ENCODE assay signal across 8 mouse cellular contexts in genomic region chr19:7494187-7495015, GRCm38 (mm10). TPM values are rescaled to one million over a fixed set of nuclear protein-coding genes. Genes with fewer than 3 reads are reported as not detected.
A peak's percentile ranks its signal among the peaks of the same experiment; 100 is the strongest.
DNase-seq lines count a peak whose midpoint lies in the region; ATAC-seq and TF ChIP-seq lines count a peak whose summit lies in the region.

No protein-coding gene starts in this region.

- peak; percentile 11; the same call in 1 of the 2 replicates for TF ChIP-seq POLR2A in bone marrow macrophage, adult 2 months (IDR thresholded peaks at IDR 0.05; ENCODE audit: borderline replicate concordance, low read depth, low read length)
- peak; percentile 93 for TF ChIP-seq POLR2A in embryonic fibroblast, embryonic 13.5 days (IDR thresholded peaks at IDR 0.05; ENCODE audit: low read depth, low read length)
- peak; percentile 83 for TF ChIP-seq POLR2A in liver, adult 2 months (IDR thresholded peaks at IDR 0.05; ENCODE audit: extremely low read depth, insufficient read depth, low read length)
- peak; percentile 85 for TF ChIP-seq POLR2A in myocyte (IDR thresholded peaks at IDR 0.05; ENCODE audit: insufficient read length, low read depth)

- H3K36me3 ChIP-seq in heart, embryonic 11.5 days (ENCODE audit: control insufficient read depth, insufficient read depth, low read length), result no peaks in the 10 kb centered on the region
- no peaks in the 10 kb centered on the region for H3K36me3 ChIP-seq in kidney, embryonic 16.5 days (ENCODE audit: insufficient read depth, low read length)
- H3K36me3 ChIP-seq in liver, adult 2 months (ENCODE audit: control insufficient read depth, insufficient read depth, low read length), result peaks cover 2% of the 10 kb centered on the region; the same call in 1 of the 2 replicates
- no peaks in the 10 kb centered on the region for H3K36me3 ChIP-seq in myocyte (ENCODE audit: control insufficient read depth, insufficient read depth)
- H3K36me3 ChIP-seq in splenic B cell, adult 2 months (ENCODE audit: control insufficient read depth, insufficient read depth, low read length, poor library complexity, severe bottlenecking), result no peaks in the 10 kb centered on the region

- no peak for TF ChIP-seq CTCF in bone marrow macrophage, adult 2 months (IDR thresholded peaks at IDR 0.05; ENCODE audit: low read depth, low read length)
- no peak for TF ChIP-seq CTCF in embryonic fibroblast, embryonic 13.5 days (IDR thresholded peaks at IDR 0.05; ENCODE audit: borderline replicate concordance, insufficient read depth, low read length)
- no peak for TF ChIP-seq CTCF in liver, adult 2 months (IDR thresholded peaks at IDR 0.05; ENCODE audit: low read depth, low read length)

- peak overlapping the region; percentile 95 for H3K9ac ChIP-seq in heart, embryonic 11.5 days (ENCODE audit: low read depth, low read length)
- peak overlapping the region; percentile 98 for H3K9ac ChIP-seq in kidney, embryonic 16.5 days (replicated peaks; ENCODE audit: low read length)
- peak overlapping the region; percentile 94 for H3K9ac ChIP-seq in liver, adult 2 months (ENCODE audit: low read depth, low read length)

- peaks cover 6% of the 10 kb centered on the region for H3K4me1 ChIP-seq in bone marrow macrophage, adult 2 months (ENCODE audit: control insufficient read depth, insufficient read depth, low read length)
- H3K4me1 ChIP-seq in embryonic fibroblast, embryonic 13.5 days (ENCODE audit: control insufficient read depth, insufficient read depth, low read length), result no peaks in the 10 kb centered on the region
- no peaks in the 10 kb centered on the region for H3K4me1 ChIP-seq in heart, embryonic 11.5 days (ENCODE audit: control insufficient read depth, insufficient read depth, low read length)
- H3K4me1 ChIP-seq in kidney, embryonic 16.5 days (ENCODE audit: insufficient read depth, low read length), result peaks cover 6% of the 10 kb centered on the region; the same call in 1 of the 2 replicates
- H3K4me1 ChIP-seq in liver, adult 2 months (ENCODE audit: control insufficient read depth, insufficient read depth, low read length), result peaks cover 14% of the 10 kb centered on the region; the same call in 1 of the 2 replicates

- peak overlapping the region; percentile 77 for H3ac ChIP-seq in myocyte (ENCODE audit: control insufficient read depth, insufficient read length)

- peak; percentile 96 for DNase-seq in A20 (ENCODE audit: low read depth, low spot score)
- peak; percentile 96 for DNase-seq in liver, adult 2 months (ENCODE audit: extremely low read depth, low read depth, low spot score)
- peak; percentile 87 for DNase-seq in splenic B cell, adult 2 months (ENCODE audit: low read depth, low spot score)

- WGBS in heart, embryonic 11.5 days (ENCODE audit: insufficient replicate concordance), result under 1% methylated on average over 83 of the region's 84 CpGs
- under 1% methylated on average over 82 of the region's 84 CpGs for WGBS in kidney, embryonic 16.5 days
- WGBS in liver, adult 2 months, result under 1% methylated on average over 84 of the region's 84 CpGs

- H3K4me3 ChIP-seq in bone marrow macrophage, adult 2 months (ENCODE audit: insufficient read depth, low read length), result peak overlapping the region; percentile 78
- peak overlapping the region; percentile 61 for H3K4me3 ChIP-seq in embryonic fibroblast, embryonic 13.5 days (ENCODE audit: insufficient read depth, low read length)
- peak overlapping the region; percentile 74 for H3K4me3 ChIP-seq in heart, embryonic 11.5 days (ENCODE audit: low read depth, low read length)
- H3K4me3 ChIP-seq in kidney, embryonic 16.5 days (ENCODE audit: low read length), result peak overlapping the region; percentile 85
- peak overlapping the region; percentile 88 for H3K4me3 ChIP-seq in liver, adult 2 months (ENCODE audit: insufficient read depth, low read depth, low read length)
- peak overlapping the region; percentile 83 for H3K4me3 ChIP-seq in myocyte

- H3K9me3 ChIP-seq in heart, embryonic 11.5 days (replicated peaks; ENCODE audit: control insufficient read depth, low read length), result no peaks in the 10 kb centered on the region
- no peaks in the 10 kb centered on the region for H3K9me3 ChIP-seq in kidney, embryonic 16.5 days (ENCODE audit: low read length)

- H3K27me3 ChIP-seq in heart, embryonic 11.5 days (ENCODE audit: control insufficient read depth, insufficient read depth, low read length), result no peaks in the 10 kb centered on the region
- no peaks in the 10 kb centered on the region for H3K27me3 ChIP-seq in kidney, embryonic 16.5 days (ENCODE audit: insufficient read depth, low read length)
- H3K27me3 ChIP-seq in liver, adult 2 months (ENCODE audit: control insufficient read depth, insufficient read depth, low read length), result no peaks in the 10 kb centered on the region
- no peaks in the 10 kb centered on the region for H3K27me3 ChIP-seq in myocyte (ENCODE audit: control insufficient read depth, insufficient read depth, insufficient read length)
- no peaks in the 10 kb centered on the region for H3K27me3 ChIP-seq in splenic B cell, adult 2 months (ENCODE audit: control insufficient read depth, insufficient read depth, low read length, poor library complexity, severe bottlenecking)

- peak overlapping the region; percentile 89 for H3K27ac ChIP-seq in bone marrow macrophage, adult 2 months (ENCODE audit: insufficient read depth, low read depth, low read length)
- H3K27ac ChIP-seq in embryonic fibroblast, embryonic 13.5 days (ENCODE audit: insufficient read depth, low read length), result peak overlapping the region; percentile 95
- peak overlapping the region; percentile 98 for H3K27ac ChIP-seq in heart, embryonic 11.5 days (ENCODE audit: low read depth, low read length)
- peak overlapping the region; percentile 99 for H3K27ac ChIP-seq in kidney, embryonic 16.5 days (ENCODE audit: low read length)
- peak overlapping the region; percentile 94 for H3K27ac ChIP-seq in liver, adult 2 months (replicated peaks; ENCODE audit: insufficient read depth, low read depth, low read length)

- peak overlapping the region; percentile 73 for H3K4me2 ChIP-seq in heart, embryonic 11.5 days
- peak overlapping the region; percentile 64 for H3K4me2 ChIP-seq in kidney, embryonic 16.5 days (replicated peaks; ENCODE audit: low read depth, low read length)
- peak overlapping the region; percentile 69 for H3K4me2 ChIP-seq in myocyte (ENCODE audit: low read depth)

- peak; percentile 92 for ATAC-seq in heart, embryonic 11.5 days (replicated peaks; ENCODE audit: insufficient number of reproducible peaks, low FRiP score, low TSS enrichment)
- ATAC-seq in kidney, embryonic 16.5 days (ENCODE audit: low FRiP score, low TSS enrichment), result peak; percentile 98

- peaks cover 7% of the 10 kb centered on the region; the same call in 1 of the 2 replicates for H3K79me2 ChIP-seq in liver, adult 2 months (ENCODE audit: control insufficient read depth, insufficient read depth, low read length)
- H3K79me2 ChIP-seq in myocyte (ENCODE audit: control insufficient read depth, insufficient read depth), result peaks cover 36% of the 10 kb centered on the region

TF ChIP-seq in myocyte, 11 proteins besides CTCF, POLR2A, EP300 and RAD21:
- TF ChIP-seq E2F4 (IDR thresholded peaks at IDR 0.05; ENCODE audit: insufficient read depth) (peak; percentile 65), MYOD1 (IDR thresholded peaks at IDR 0.05; ENCODE audit: control insufficient read depth in 1 of 3, insufficient read length in 2 of 3, low read depth in 2 of 3) (peak in 1 of 3 experiments; percentile 20), POLR2AphosphoS2 (IDR thresholded peaks at IDR 0.05; ENCODE audit: insufficient read length, low read depth) (peak; percentile 79), TCF3 (IDR thresholded peaks at IDR 0.05; ENCODE audit: insufficient read length, low read depth) (no peak), MAX (IDR thresholded peaks at IDR 0.05; ENCODE audit: low read depth) (peak; percentile 32), REST (IDR thresholded peaks at IDR 0.05; ENCODE audit: insufficient read depth, insufficient read length) (no peak), TCF12 (IDR thresholded peaks at IDR 0.05; ENCODE audit: insufficient read depth, poor library complexity, severe bottlenecking) (no peak), SRF (IDR thresholded peaks at IDR 0.05; ENCODE audit: control insufficient read depth, insufficient read length, low read depth) (peak; percentile 13), USF1 (IDR thresholded peaks at IDR 0.05; ENCODE audit: low read depth) (no peak), CEBPB (IDR thresholded peaks at IDR 0.05; ENCODE audit: insufficient read depth, poor library complexity, severe bottlenecking) (no peak), MYOG (IDR thresholded peaks at IDR 0.05; ENCODE audit: control insufficient read depth in 1 of 3, insufficient read depth in 1 of 3, insufficient read length in 2 of 3, low read depth in 2 of 3) (no peak)

RNA-seq across cellular contexts. Expression of gene Atl3, which starts 0.6 kb away (rescaled TPM):
- polyA plus RNA-seq in bone marrow macrophage, adult 2 months (2012; ENCODE audit: insufficient read depth, insufficient read length, missing spikeins), result 53.1 and 62.2 TPM in 2 replicates
- polyA plus RNA-seq in embryonic fibroblast, embryonic 13.5 days (2011; ENCODE audit: insufficient read length, low read depth, missing spikeins), result 151 and 162 TPM in 2 replicates
- 8.9 and 9.5 TPM in 2 replicates for polyA plus RNA-seq in heart, embryonic 11.5 days (2014; fragmentation: Nextera tagmentation; extraction: Ambion mirVana)
- polyA plus RNA-seq in kidney, embryonic 16.5 days (2015; fragmentation: Nextera tagmentation; extraction: Ambion mirVana), result 13.1 and 13.2 TPM in 2 replicates
- 69.9 and 74.5 TPM in 2 replicates for total RNA-seq in liver, adult 2 months (2014; rRNA removed)
- 16.5 and 19.4 TPM in 2 replicates for polyA plus RNA-seq in liver, adult 2 months (2012; rRNA removed)
- 14.4 TPM for polyA plus RNA-seq in myocyte (2012; fragmentation: generic; extraction: Trizol)

RNA-seq across cellular contexts. Expression of gene Rtn3, which starts 11.3 kb away (rescaled TPM):
- polyA plus RNA-seq in bone marrow macrophage, adult 2 months (2012; ENCODE audit: insufficient read depth, insufficient read length, missing spikeins), result 264 and 281 TPM in 2 replicates
- polyA plus RNA-seq in embryonic fibroblast, embryonic 13.5 days (2011; ENCODE audit: insufficient read length, low read depth, missing spikeins), result 199 and 206 TPM in 2 replicates
- 101 and 117 TPM in 2 replicates for polyA plus RNA-seq in heart, embryonic 11.5 days (2014; fragmentation: Nextera tagmentation; extraction: Ambion mirVana)
- polyA plus RNA-seq in kidney, embryonic 16.5 days (2015; fragmentation: Nextera tagmentation; extraction: Ambion mirVana), result 169 and 172 TPM in 2 replicates
- total RNA-seq in liver, adult 2 months (2014; rRNA removed), result 22.5 and 33.6 TPM in 2 replicates
- polyA plus RNA-seq in liver, adult 2 months (2012; rRNA removed), result 45.7 and 50.0 TPM in 2 replicates
- 65.7 TPM for polyA plus RNA-seq in myocyte (2012; fragmentation: generic; extraction: Trizol)

Comparison
In these comparisons a context has a peak if more than half of its experiments do, and no peak if none do; other contexts are left out.
1. Peak in every context shown above with its lines: DNase-seq, ATAC-seq, H3K4me3 ChIP-seq and H3K27ac ChIP-seq.
2. POLR2A ChIP-seq: peak in every context shown above with its lines; median percentile 93 in embryonic fibroblast, embryonic 13.5 days; 85 in myocyte; 83 in liver, adult 2 months; 11 in bone marrow macrophage, adult 2 months.